Mouse (Mus musculus): ENCODE results near the gene Arhgef2. TPM values are rescaled to one million over a fixed set of nuclear protein-coding genes. Genes with fewer than 3 reads are reported as not detected.
"Not testable (repeated sequence)": the region's sequence is repeated elsewhere in the genome, so short reads cannot be mapped to it uniquely, and the experiment has no call there.

The Arhgef2 gene
- 186 TPM in 2 replicates for polyA plus RNA-seq (2016; fragmentation: Nextera tagmentation; extraction: Ambion mirVana)

DNA sequence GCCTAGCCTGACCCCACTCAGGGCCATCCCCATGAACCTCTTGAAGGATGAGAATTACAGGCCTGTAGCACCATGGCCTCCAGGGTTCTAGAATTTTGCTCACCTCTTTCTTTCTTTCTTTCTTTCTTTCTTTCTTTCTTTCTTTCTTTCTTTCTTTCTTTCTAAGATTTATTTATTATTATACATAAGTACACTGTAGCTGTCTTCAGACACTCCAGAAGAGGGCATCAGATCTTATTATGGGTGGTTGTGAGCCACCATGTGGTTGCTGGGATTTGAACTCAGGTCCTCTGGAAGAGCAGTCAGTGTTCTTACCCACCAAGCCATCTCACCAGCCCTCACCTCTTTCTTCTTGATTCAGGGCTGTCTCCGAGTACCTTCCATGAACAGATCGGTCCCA, at the start of gene Arhgef2:
Arhgef2 (plus strand) TSS at position 301 of the 400 bp plus-strand sequence.
- H3K36me3 ChIP-seq; ATAC-seq (ENCODE audit: low FRiP score, low read depth); H3K27me3 ChIP-seq (replicated peaks); H3K27ac ChIP-seq; H3K4me3 ChIP-seq; H3K9me3 ChIP-seq: not testable (repeated sequence)
- peaks cover 10% of the 10 kb centered on the region for H3K4me1 ChIP-seq
- peak within 1 kb of the TSS; percentile 39 for H3K9ac ChIP-seq
- 93% methylated on average over 2 of the region's 2 CpGs for WGBS
- peak within 1 kb of the TSS; percentile 63 for H3K4me2 ChIP-seq (replicated peaks)

DNA sequence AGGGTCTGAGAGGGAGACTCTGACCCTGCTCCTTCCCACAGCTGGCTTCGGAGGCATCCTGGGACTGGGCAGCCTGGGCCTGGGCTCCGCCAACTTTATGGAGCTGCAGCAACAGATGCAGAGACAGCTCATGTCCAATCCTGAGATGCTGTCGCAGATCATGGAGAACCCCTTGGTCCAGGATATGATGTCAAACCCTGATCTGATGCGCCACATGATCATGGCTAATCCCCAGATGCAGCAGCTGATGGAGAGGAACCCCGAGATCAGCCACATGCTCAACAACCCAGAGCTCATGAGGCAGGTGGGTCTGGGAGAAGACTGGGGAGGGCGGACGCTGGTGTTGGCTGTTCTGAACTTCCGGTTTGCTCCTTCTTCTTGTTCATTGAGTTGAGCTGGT, 49.1 kb upstream of the Arhgef2 start:
- peaks cover 22% of the 10 kb centered on the region for H3K4me1 ChIP-seq
- H3K4me2 ChIP-seq (replicated peaks): no peak overlapping the region
- no peak overlapping the region for H3K27ac ChIP-seq
- H3K27me3 ChIP-seq (replicated peaks): no peaks in the 10 kb centered on the region
- peaks cover 58% of the 10 kb centered on the region for H3K36me3 ChIP-seq
- H3K9ac ChIP-seq: no peak overlapping the region
- H3K9me3 ChIP-seq: no peaks in the 10 kb centered on the region
- WGBS: 95% methylated on average over 8 of the region's 8 CpGs
- H3K4me3 ChIP-seq: no peak overlapping the region
- ATAC-seq (ENCODE audit: low FRiP score, low read depth): no peak

DNA sequence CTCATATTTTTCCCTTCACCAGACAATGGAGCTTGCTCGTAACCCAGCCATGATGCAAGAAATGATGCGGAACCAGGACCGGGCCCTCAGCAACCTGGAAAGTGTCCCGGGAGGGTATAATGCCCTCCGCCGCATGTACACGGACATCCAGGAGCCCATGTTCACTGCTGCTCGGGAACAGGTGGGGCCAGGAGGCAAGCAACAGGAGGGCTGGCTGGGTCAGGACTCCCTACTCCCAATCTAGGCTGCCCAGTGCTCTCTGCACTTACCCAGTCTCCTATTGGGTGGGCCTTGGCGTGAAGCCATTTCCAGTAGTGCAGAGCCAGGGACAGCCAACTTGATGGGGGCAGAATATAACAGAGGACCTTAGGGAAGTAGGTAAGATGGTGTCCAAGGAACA, 46.2 kb upstream of the Arhgef2 start:
- ATAC-seq (ENCODE audit: low FRiP score, low read depth): no peak
- Histone ChIP-seq H3K27me3 (replicated peaks) (no peaks in the 10 kb centered on the region), H3K4me1 (peaks cover 12% of the 10 kb centered on the region), H3K27ac (no peak overlapping the region), H3K9me3 (no peaks in the 10 kb centered on the region), H3K4me2 (replicated peaks) (no peak overlapping the region), H3K9ac (no peak overlapping the region), H3K36me3 (peaks cover 83% of the 10 kb centered on the region), H3K4me3 (no peak overlapping the region)
- WGBS: 91% methylated on average over 9 of the region's 9 CpGs

DNA sequence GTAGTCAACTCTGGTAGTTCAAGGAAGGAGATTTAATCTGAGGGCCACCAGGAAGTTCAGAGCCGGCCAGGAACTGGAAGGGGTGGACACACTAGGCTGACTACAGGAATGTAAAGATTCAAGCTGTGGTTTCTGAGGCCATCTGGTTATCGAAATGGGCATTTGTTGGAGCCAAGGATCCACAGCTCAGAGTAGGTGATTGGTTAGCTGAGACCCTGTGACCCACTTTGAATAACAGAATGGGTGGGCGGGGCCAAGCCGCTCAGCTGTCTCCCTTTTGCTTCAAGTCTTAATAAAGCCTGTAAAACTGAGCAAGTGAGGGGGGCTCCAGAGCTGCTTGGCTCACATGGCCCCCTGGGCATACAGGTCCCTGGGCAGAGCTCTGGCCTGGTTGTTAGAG, 43.8 kb upstream of the Arhgef2 start:
- peak; percentile 29; the same call in 1 of the 2 replicates for ATAC-seq (ENCODE audit: low FRiP score, low read depth)
- Histone ChIP-seq H3K9me3 (no peaks in the 10 kb centered on the region), H3K27me3 (replicated peaks) (no peaks in the 10 kb centered on the region), H3K36me3 (peaks cover 92% of the 10 kb centered on the region), H3K4me1 (no peaks in the 10 kb centered on the region), H3K27ac (no peak overlapping the region), H3K9ac (no peak overlapping the region), H3K4me2 (replicated peaks) (no peak overlapping the region), H3K4me3 (no peak overlapping the region)
- 69% methylated on average over 4 of the region's 4 CpGs for WGBS

DNA sequence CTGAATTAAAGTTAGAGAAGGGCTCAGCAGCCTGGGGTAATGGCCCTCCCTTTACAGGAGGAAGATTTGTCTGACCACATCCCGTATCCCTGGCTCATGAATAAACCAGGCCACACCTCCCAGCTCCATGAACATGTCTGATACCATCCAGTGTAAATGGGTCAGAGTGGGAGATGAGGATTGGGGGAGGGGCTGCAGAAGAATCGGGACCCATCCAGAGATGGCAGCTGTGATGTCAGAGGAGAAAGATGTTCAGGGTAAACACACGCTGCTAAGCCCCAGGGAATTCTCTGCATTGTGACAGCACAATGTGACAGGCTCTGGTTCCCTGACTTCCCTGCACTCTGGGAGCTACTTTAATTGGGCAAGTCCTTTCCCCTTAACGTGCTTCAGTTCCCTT, 42.3 kb upstream of the Arhgef2 start:
- no peak for ATAC-seq (ENCODE audit: low FRiP score, low read depth)
- Histone ChIP-seq H3K4me1 (no peaks in the 10 kb centered on the region), H3K9me3 (no peaks in the 10 kb centered on the region), H3K36me3 (peaks cover 95% of the 10 kb centered on the region), H3K9ac (no peak overlapping the region), H3K27ac (no peak overlapping the region), H3K4me3 (no peak overlapping the region), H3K27me3 (replicated peaks) (no peaks in the 10 kb centered on the region), H3K4me2 (replicated peaks) (no peak overlapping the region)
- WGBS: 63% methylated on average over 4 of the region's 4 CpGs

DNA sequence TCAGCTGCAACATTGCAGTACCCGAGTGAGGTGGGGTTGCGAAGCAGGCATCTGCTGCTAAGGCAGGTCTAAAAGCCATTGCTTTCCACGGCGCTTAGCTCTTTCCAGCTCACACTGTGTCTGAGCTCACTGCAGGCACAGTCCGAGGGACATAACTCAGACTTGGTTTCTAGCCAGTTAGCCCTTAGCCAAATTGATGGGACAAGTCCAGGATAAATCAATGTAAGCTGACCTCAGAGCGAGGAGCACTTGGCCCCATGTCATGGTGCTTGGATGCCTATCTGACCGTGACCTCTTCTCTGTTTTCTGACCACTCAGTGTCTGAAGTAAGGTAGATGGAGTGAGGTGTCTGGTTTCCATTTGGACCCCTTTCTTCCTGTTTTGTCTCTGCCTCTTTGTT, 41.8 kb upstream of the Arhgef2 start:
- no peak overlapping the region for H3K4me2 ChIP-seq (replicated peaks)
- no peak overlapping the region for H3K4me3 ChIP-seq
- no peaks in the 10 kb centered on the region for H3K4me1 ChIP-seq
- no peak for ATAC-seq (ENCODE audit: low FRiP score, low read depth)
- no peaks in the 10 kb centered on the region for H3K9me3 ChIP-seq
- H3K36me3 ChIP-seq: peaks cover 95% of the 10 kb centered on the region
- no peak overlapping the region for H3K9ac ChIP-seq
- 92% methylated on average over 7 of the region's 7 CpGs for WGBS
- no peak overlapping the region for H3K27ac ChIP-seq
- H3K27me3 ChIP-seq (replicated peaks): no peaks in the 10 kb centered on the region

DNA sequence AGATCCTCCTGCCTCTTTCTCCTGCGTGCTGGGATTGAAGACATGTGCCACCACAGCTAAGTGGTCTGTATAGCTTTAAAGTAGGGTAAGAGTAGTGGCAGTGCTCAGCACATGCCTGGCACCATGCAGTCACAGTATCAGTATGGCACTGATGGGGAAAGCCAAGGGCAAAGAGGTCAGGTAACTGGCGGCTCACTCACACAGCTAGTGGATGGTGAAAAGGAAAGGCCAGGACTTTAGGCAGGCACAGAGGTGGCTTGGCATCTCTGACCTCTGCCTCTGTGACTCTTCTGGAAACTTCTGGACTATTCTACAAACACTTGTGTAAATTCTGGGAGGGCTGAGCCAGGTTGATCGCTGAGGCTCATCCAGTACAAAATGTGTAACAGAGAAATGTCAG, 39.6 kb upstream of the Arhgef2 start:
- no peak overlapping the region for H3K9ac ChIP-seq
- H3K4me2 ChIP-seq (replicated peaks): no peak overlapping the region
- no peak for ATAC-seq (ENCODE audit: low FRiP score, low read depth)
- no peaks in the 10 kb centered on the region for H3K9me3 ChIP-seq
- H3K27me3 ChIP-seq (replicated peaks): no peaks in the 10 kb centered on the region
- no peak overlapping the region for H3K27ac ChIP-seq
- WGBS: 95% methylated on average over 3 of the region's 3 CpGs
- no peak overlapping the region for H3K4me3 ChIP-seq
- H3K4me1 ChIP-seq: no peaks in the 10 kb centered on the region
- H3K36me3 ChIP-seq: peaks cover 91% of the 10 kb centered on the region

DNA sequence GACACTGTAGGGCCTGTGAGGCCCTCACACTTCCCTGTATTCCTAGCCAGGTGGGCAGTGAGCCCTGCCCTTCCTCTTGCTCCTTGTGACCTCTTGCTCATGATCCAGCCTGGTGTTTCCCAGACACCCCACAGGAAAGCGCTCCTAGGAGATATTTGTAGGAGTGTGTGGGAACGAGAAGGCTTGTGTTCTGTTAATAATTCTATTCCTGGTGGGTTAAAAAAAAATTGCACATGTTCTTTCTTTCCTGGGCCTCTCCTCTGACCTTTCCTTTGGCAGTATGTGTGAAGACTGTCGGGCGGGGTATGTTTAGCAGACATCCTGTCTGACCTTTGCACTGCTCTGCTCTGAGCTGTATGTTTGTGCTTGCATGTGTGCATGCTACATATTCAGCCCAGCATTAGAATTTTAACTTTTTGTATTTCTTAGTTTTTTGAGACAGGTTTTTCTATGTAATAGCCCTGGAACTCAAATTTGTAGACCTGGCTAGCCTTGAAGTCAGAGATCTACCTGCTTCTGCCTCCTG, 39.2 kb upstream of the Arhgef2 start:
- H3K4me1 ChIP-seq: no peaks in the 10 kb centered on the region
- H3K9me3 ChIP-seq: no peaks in the 10 kb centered on the region
- H3K27me3 ChIP-seq (replicated peaks): no peaks in the 10 kb centered on the region
- WGBS: 95% methylated on average over 4 of the region's 4 CpGs
- no peak for ATAC-seq (ENCODE audit: low FRiP score, low read depth)
- no peak overlapping the region for H3K27ac ChIP-seq
- H3K36me3 ChIP-seq: peaks cover 86% of the 10 kb centered on the region
- no peak overlapping the region for H3K4me3 ChIP-seq
- H3K4me2 ChIP-seq (replicated peaks): no peak overlapping the region
- no peak overlapping the region for H3K9ac ChIP-seq

DNA sequence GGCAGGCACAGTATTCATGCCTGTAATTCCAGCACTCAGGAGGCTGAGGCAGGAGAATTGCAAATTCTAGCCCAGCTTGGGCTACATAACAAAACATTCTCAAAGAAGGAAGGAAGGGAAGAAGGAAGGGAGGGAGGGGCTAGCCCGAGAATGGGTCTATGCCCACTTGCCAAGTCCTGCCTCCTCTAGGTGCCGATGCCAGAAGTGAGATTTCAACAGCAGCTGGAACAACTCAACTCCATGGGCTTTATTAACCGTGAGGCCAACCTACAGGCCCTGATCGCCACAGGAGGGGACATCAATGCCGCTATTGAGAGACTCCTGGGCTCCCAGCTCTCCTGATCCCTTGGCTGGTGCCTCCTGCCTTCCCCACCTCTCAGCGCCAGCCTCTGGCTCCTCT, 37.9 kb upstream of the Arhgef2 start:
- no peak overlapping the region for H3K4me2 ChIP-seq (replicated peaks)
- H3K4me1 ChIP-seq: no peaks in the 10 kb centered on the region
- H3K9me3 ChIP-seq: no peaks in the 10 kb centered on the region
- no peak overlapping the region for H3K4me3 ChIP-seq
- H3K27ac ChIP-seq: no peak overlapping the region
- H3K9ac ChIP-seq: no peak overlapping the region
- H3K36me3 ChIP-seq: peaks cover 77% of the 10 kb centered on the region
- H3K27me3 ChIP-seq (replicated peaks): no peaks in the 10 kb centered on the region
- ATAC-seq (ENCODE audit: low FRiP score, low read depth): no peak
- 95% methylated on average over 6 of the region's 6 CpGs for WGBS

DNA sequence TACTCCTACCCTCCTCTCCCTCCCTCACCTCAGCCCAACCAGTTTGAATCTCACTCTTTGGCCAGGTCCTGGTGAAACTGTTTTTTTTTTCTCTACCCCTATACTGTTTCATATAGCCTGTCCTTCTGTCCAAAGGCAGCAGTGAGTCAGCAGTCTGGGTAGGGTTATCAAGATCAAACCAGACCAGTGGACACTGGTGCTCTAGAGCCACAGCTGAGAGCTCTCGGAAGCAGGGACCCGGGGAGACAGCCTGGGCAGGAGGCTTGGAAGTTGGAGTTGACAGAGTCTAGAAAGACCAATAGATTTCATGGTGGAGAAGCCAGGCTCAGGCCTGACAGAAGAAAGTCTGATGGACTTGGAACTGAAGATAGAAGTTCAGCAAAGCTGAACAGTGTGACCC, 37.2 kb upstream of the Arhgef2 start:
- peaks cover 70% of the 10 kb centered on the region for H3K36me3 ChIP-seq

DNA sequence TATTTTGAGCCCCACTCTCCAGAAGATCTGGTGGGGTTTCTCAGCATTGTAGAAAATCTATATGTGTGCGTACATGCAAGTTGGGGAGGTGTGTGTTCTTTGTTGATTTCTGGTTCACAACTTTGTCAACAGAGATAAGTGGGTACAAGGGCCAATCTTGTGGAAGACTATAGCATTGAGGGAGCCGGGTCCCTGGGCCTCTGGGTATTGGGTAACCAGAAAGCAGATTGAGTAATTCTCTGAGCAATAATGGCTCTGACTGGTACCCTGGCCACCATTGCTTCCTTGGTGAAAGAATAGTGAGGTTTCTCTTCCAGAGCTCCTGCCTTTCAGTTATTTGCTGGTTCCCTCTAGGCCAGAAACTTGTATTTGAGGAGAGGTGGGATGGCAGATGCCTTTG, 36.7 kb upstream of the Arhgef2 start:
- Histone ChIP-seq H3K36me3 (peaks cover 65% of the 10 kb centered on the region), H3K9ac (no peak overlapping the region), H3K4me3 (no peak overlapping the region), H3K4me2 (replicated peaks) (no peak overlapping the region), H3K4me1 (no peaks in the 10 kb centered on the region), H3K27me3 (replicated peaks) (no peaks in the 10 kb centered on the region), H3K27ac (no peak overlapping the region), H3K9me3 (no peaks in the 10 kb centered on the region)
- WGBS: 96% methylated on average over 2 of the region's 2 CpGs
- ATAC-seq (ENCODE audit: low FRiP score, low read depth): no peak

More for the DNA sequence above, 37.2 kb upstream of the Arhgef2 start:
- Histone ChIP-seq H3K9me3 (no peaks in the 10 kb centered on the region), H3K27ac (no peak overlapping the region), H3K4me1 (no peaks in the 10 kb centered on the region), H3K27me3 (replicated peaks) (no peaks in the 10 kb centered on the region), H3K9ac (no peak overlapping the region), H3K4me3 (no peak overlapping the region), H3K4me2 (replicated peaks) (no peak overlapping the region)
- 91% methylated on average over 2 of the region's 2 CpGs for WGBS
- no peak for ATAC-seq (ENCODE audit: low FRiP score, low read depth)

DNA sequence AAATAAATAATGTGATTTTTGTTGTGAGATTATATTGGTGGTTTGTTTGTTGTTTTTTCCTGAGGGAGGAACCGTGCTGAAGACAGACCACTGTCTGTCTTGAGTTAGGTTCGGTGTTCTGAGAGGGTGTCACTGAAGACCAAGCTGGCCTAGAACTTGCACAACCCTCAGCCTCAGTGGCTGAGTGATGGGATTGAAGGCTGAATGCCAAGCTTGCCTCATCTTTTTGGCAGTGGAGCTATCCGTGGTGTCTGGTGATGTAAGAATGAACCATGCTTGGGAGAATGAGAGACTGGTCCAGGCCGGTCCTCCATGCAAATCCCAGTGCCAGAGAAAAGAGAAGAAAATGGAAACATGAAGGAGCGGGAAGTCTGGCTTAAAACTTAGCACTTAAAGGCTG, 36.1 kb upstream of the Arhgef2 start:
- WGBS: 93% methylated on average over 5 of the region's 5 CpGs
- Histone ChIP-seq H3K4me3 (no peak overlapping the region), H3K4me2 (replicated peaks) (no peak overlapping the region), H3K4me1 (no peaks in the 10 kb centered on the region), H3K36me3 (peaks cover 59% of the 10 kb centered on the region), H3K27me3 (replicated peaks) (no peaks in the 10 kb centered on the region), H3K9ac (no peak overlapping the region), H3K27ac (no peak overlapping the region), H3K9me3 (no peaks in the 10 kb centered on the region)
- ATAC-seq (ENCODE audit: low FRiP score, low read depth): no peak

DNA sequence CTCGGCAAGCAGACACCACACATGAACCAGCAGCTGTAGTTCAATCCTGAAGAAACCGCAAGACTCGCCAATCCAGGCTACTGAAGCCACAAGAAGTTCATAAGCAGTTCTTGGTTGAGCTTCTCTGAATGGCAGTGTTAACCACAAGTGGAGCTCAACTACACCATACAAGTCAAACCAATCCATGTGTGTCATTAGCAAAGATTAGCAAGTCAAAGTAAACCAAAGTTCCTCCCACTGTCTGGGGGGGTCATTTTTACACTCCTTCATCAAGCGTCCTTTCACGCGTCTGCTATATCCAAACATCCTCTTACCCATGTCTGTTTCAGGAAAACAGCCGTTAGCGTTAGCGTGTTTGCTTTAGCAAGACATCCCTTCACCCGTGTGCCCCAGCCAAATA, 35.4 kb upstream of the Arhgef2 start:
- H3K4me1 ChIP-seq: no peaks in the 10 kb centered on the region
- WGBS: 95% methylated on average over 10 of the region's 10 CpGs
- no peak overlapping the region for H3K27ac ChIP-seq
- H3K9me3 ChIP-seq: no peaks in the 10 kb centered on the region
- H3K36me3 ChIP-seq: peaks cover 53% of the 10 kb centered on the region
- ATAC-seq (ENCODE audit: low FRiP score, low read depth): no peak
- H3K4me3 ChIP-seq: no peak overlapping the region
- H3K9ac ChIP-seq: no peak overlapping the region
- H3K4me2 ChIP-seq (replicated peaks): no peak overlapping the region
- no peaks in the 10 kb centered on the region for H3K27me3 ChIP-seq (replicated peaks)
